In the genomic region with DNA sequence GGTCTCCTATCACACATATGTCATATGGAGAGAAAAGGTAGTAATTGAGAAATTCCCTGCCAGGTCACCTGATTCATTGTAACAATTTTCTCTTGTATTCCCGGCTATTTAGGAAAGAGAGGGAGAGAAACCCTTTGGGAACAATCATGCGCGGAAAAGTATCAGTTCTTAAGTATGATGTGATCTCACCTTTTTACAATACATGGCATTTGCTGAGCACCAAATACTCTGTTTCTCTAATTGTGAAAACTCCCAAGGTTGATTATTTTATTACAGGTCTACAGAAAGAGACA, we compare ENCODE assay signal across 8 mouse cellular contexts. TPM values are rescaled to one million over a fixed set of nuclear protein-coding genes. Genes with fewer than 3 reads are reported as not detected.
A peak's percentile ranks its signal among the peaks of the same experiment; 100 is the strongest.
DNase-seq lines count a peak whose midpoint lies in the region; ATAC-seq and TF ChIP-seq lines count a peak whose summit lies in the region.

No protein-coding gene starts in this region.

- peak overlapping the region; percentile 99; the same call in 1 of the 2 replicates for H3K27ac ChIP-seq in heart, embryonic 15.5 days
- H3K27ac ChIP-seq in bone marrow macrophage, adult 2 months (ENCODE audit: insufficient read depth, low read depth, low read length), result peak overlapping the region; percentile 15; the same call in 1 of the 2 replicates
- peak overlapping the region; percentile 87 for H3K27ac ChIP-seq in hindbrain, embryonic 14.5 days
- no peak overlapping the region for H3K27ac ChIP-seq in midbrain, embryonic 12.5 days (replicated peaks)

- DNase-seq in heart, postnatal 36 days, result no peak
- DNase-seq in hindbrain, embryonic 14.5 days (ENCODE audit: low spot score), result no peak
- DNase-seq in cerebellum, adult 11-12 months, result no peak
- DNase-seq in frontal cortex, postnatal 14 days (ENCODE audit: low spot score in 2 of 2), result no peak
- DNase-seq in urinary bladder, adult 2 months (ENCODE audit: low spot score), result no peak

- ATAC-seq in heart, embryonic 15.5 days (replicated peaks; ENCODE audit: insufficient number of reproducible peaks, insufficient read depth, low FRiP score, low read depth), result no peak
- ATAC-seq in hindbrain, embryonic 14.5 days (ENCODE audit: low FRiP score), result no peak
- no peak for ATAC-seq in midbrain, embryonic 12.5 days (ENCODE audit: low FRiP score, low read depth)

- no peak for TF ChIP-seq POLR2A in bone marrow macrophage, adult 2 months (IDR thresholded peaks at IDR 0.05; ENCODE audit: borderline replicate concordance, low read depth, low read length)

- H3K4me1 ChIP-seq in heart, embryonic 15.5 days (replicated peaks), result peaks cover 7% of the 10 kb centered on the region; the same call in 1 of the 2 replicates
- peaks cover 8% of the 10 kb centered on the region for H3K4me1 ChIP-seq in bone marrow macrophage, adult 2 months (ENCODE audit: control insufficient read depth, insufficient read depth, low read length)
- peaks cover 5% of the 10 kb centered on the region for H3K4me1 ChIP-seq in hindbrain, embryonic 14.5 days (replicated peaks; ENCODE audit: control insufficient read depth, insufficient read depth, low read length)
- peaks cover 3% of the 10 kb centered on the region for H3K4me1 ChIP-seq in midbrain, embryonic 12.5 days

- H3K4me2 ChIP-seq in heart, embryonic 15.5 days, result peak overlapping the region; percentile 76
- peak overlapping the region; percentile 60 for H3K4me2 ChIP-seq in hindbrain, embryonic 14.5 days (replicated peaks)
- peak overlapping the region; percentile 66 for H3K4me2 ChIP-seq in midbrain, embryonic 12.5 days (replicated peaks)

- no peak overlapping the region for H3K9ac ChIP-seq in heart, embryonic 15.5 days
- peak overlapping the region; percentile 60 for H3K9ac ChIP-seq in hindbrain, embryonic 14.5 days
- H3K9ac ChIP-seq in midbrain, embryonic 12.5 days (replicated peaks), result no peak overlapping the region; the same call in 1 of the 2 replicates

- H3K36me3 ChIP-seq in heart, embryonic 15.5 days, result no peaks in the 10 kb centered on the region
- no peaks in the 10 kb centered on the region for H3K36me3 ChIP-seq in hindbrain, embryonic 14.5 days (replicated peaks; ENCODE audit: control insufficient read depth, insufficient read depth)
- no peaks in the 10 kb centered on the region for H3K36me3 ChIP-seq in midbrain, embryonic 12.5 days

- intact Hi-C loops in heart, postnatal 36 days (cut with DNase I), result loop anchor here (1.0 to 5.0 kb wide), 4 partner anchors 19 to 693 kb away; partner anchors contain the start of genes Hddc2 and Trmt11

- 40% methylated on average over 3 of the region's 3 CpGs for WGBS in heart, embryonic 15.5 days
- 37% methylated on average over 3 of the region's 3 CpGs for WGBS in hindbrain, embryonic 14.5 days
- 42% methylated on average over 3 of the region's 3 CpGs for WGBS in midbrain, embryonic 12.5 days

- H3K4me3 ChIP-seq in heart, embryonic 15.5 days, result peak overlapping the region; percentile 74
- H3K4me3 ChIP-seq in bone marrow macrophage, adult 2 months (ENCODE audit: insufficient read depth, low read length), result peak overlapping the region; percentile 87
- H3K4me3 ChIP-seq in hindbrain, embryonic 14.5 days (replicated peaks; ENCODE audit: low read length), result peak overlapping the region; percentile 50
- peak overlapping the region; percentile 62 for H3K4me3 ChIP-seq in midbrain, embryonic 12.5 days

- TF ChIP-seq CTCF in bone marrow macrophage, adult 2 months (IDR thresholded peaks at IDR 0.05; ENCODE audit: low read depth, low read length), result no peak

- no peaks in the 10 kb centered on the region for H3K27me3 ChIP-seq in heart, embryonic 15.5 days
- no peaks in the 10 kb centered on the region for H3K27me3 ChIP-seq in hindbrain, embryonic 14.5 days (ENCODE audit: control insufficient read depth, insufficient read depth, low read length)
- no peaks in the 10 kb centered on the region for H3K27me3 ChIP-seq in midbrain, embryonic 12.5 days

- no peaks in the 10 kb centered on the region for H3K9me3 ChIP-seq in heart, embryonic 15.5 days (replicated peaks)
- H3K9me3 ChIP-seq in hindbrain, embryonic 14.5 days (ENCODE audit: control insufficient read depth, low read length), result no peaks in the 10 kb centered on the region
- H3K9me3 ChIP-seq in midbrain, embryonic 12.5 days, result no peaks in the 10 kb centered on the region

RNA-seq across cellular contexts. Expression of gene Hint3, which starts 10.6 kb away (rescaled TPM):
- polyA plus RNA-seq in heart, embryonic 15.5 days (2015; fragmentation: Nextera tagmentation; extraction: Ambion mirVana), result 27.4 and 40.5 TPM in 2 replicates
- 10 to 100 TPM; 79.6 to 89.7 TPM for total RNA-seq in heart, postnatal 36 days (2021)
- polyA plus RNA-seq in bone marrow macrophage, adult 2 months (2012; ENCODE audit: insufficient read depth, insufficient read length, missing spikeins), result 17.5 and 18.5 TPM in 2 replicates
- polyA plus RNA-seq in hindbrain, embryonic 14.5 days (2014; fragmentation: Nextera tagmentation; extraction: Ambion mirVana), result 21.0 and 23.5 TPM in 2 replicates
- 23.0 and 23.3 TPM in 2 replicates for polyA plus RNA-seq in midbrain, embryonic 12.5 days (2016; fragmentation: Nextera tagmentation; extraction: Ambion mirVana)
- polyA plus RNA-seq in urinary bladder, adult 2 months (2012; rRNA removed), result 26.0 and 29.4 TPM in 2 replicates

RNA-seq across cellular contexts. Expression of gene Trmt11, which starts 18.3 kb away (rescaled TPM):
- polyA plus RNA-seq in heart, embryonic 15.5 days (2015; fragmentation: Nextera tagmentation; extraction: Ambion mirVana), result 12.6 and 16.1 TPM in 2 replicates
- 1 to 10 TPM; 6.1 to 6.4 TPM for total RNA-seq in heart, postnatal 36 days (2021)
- 8.9 and 9.6 TPM in 2 replicates for polyA plus RNA-seq in bone marrow macrophage, adult 2 months (2012; ENCODE audit: insufficient read depth, insufficient read length, missing spikeins)
- polyA plus RNA-seq in hindbrain, embryonic 14.5 days (2014; fragmentation: Nextera tagmentation; extraction: Ambion mirVana), result 17.5 and 20.0 TPM in 2 replicates
- 30.0 and 31.7 TPM in 2 replicates for polyA plus RNA-seq in midbrain, embryonic 12.5 days (2016; fragmentation: Nextera tagmentation; extraction: Ambion mirVana)
- 4.3 and 5.0 TPM in 2 replicates for polyA plus RNA-seq in urinary bladder, adult 2 months (2012; rRNA removed)
